Mouse (Mus musculus): Measurements from ENCODE around the gene Herc4. TPM values are rescaled to one million over a fixed set of nuclear protein-coding genes. Genes with fewer than 3 reads are reported as not detected.

The Herc4 gene
- polyA plus RNA-seq, 2 experiments = 33.3 to 37.2 TPM

DNA sequence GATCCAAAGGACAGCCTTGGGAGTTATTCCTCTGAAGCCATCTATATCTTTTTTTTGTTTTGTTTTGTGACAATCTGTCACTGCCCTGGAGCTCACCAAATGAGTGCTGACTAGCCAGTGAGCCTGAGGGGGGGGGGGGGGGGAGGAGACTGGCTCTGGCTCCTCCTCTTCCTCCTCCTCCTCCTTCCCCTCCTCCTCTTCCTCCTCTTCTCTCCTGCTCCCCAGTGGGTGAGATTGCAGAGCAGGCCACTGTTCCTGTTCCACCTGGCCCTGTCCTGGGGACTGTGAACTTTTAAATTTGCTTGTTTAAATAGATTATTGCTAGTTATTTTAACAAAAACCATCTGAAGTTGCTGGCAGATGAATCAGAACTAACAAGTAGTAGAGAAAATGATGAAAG is 28.8 kb downstream of the Herc4 start:
- peaks cover 48% of the 10 kb centered on the region for H3K36me3 ChIP-seq (ENCODE audit: control insufficient read depth, insufficient read depth, low read length)
- ATAC-seq (ENCODE audit: low FRiP score, low read depth) = no peak
- TF ChIP-seq POLR2A (IDR thresholded peaks at IDR 0.05; ENCODE audit: borderline replicate concordance, extremely low read depth, insufficient read depth, insufficient read length) = no peak

DNA sequence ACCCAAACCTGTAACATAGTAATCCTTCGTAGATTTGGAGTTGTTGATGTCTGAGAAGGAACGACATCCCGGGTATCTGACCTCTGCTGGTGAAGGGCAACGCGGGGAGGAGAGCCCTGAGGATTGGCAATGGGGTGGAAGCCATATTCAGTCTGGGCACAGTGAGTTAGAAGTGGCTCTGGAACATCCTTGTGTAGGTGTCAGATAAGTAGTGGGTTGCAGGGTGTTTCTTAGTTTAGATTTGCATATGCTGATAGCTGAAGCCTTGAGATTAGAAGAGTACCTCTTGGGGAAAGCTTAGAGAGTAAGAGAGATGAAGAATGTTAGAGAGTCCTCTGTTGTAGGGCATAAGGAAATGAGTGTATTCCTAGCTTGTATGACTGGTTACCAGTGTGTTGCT is 29.3 kb downstream of the Herc4 start:
- DNase-seq (ENCODE audit: low spot score) (no peak), ATAC-seq (ENCODE audit: low FRiP score, low read depth) (no peak)
- Histone ChIP-seq H3K4me2 (replicated peaks; ENCODE audit: low read depth, low read length, severe bottlenecking) (no peak overlapping the region), H3K36me3 (ENCODE audit: control insufficient read depth, insufficient read depth, low read length) (peaks cover 49% of the 10 kb centered on the region), H3K4me1 (ENCODE audit: control insufficient read depth, insufficient read depth, low read length) (no peaks in the 10 kb centered on the region), H3K9ac (ENCODE audit: low read depth, low read length, severe bottlenecking) (no peak overlapping the region), H3K9me3 (ENCODE audit: control insufficient read depth, low read length) (no peaks in the 10 kb centered on the region), H3K27ac (replicated peaks; ENCODE audit: low read depth, low read length) (no peak overlapping the region), H3K4me3 (replicated peaks; ENCODE audit: low read length) (no peak overlapping the region), H3K27me3 (ENCODE audit: control insufficient read depth, insufficient read depth, low read length) (no peaks in the 10 kb centered on the region)
- TF ChIP-seq POLR2A (IDR thresholded peaks at IDR 0.05; ENCODE audit: borderline replicate concordance, extremely low read depth, insufficient read depth, insufficient read length) = no peak
- WGBS = 94% methylated on average over 5 of the region's 5 CpGs

More for the DNA sequence above, 28.8 kb downstream of the Herc4 start:
- no peaks in the 10 kb centered on the region for H3K9me3 ChIP-seq (ENCODE audit: control insufficient read depth, low read length)
- H3K9ac ChIP-seq (ENCODE audit: low read depth, low read length, severe bottlenecking) = no peak overlapping the region
- no peak for DNase-seq (ENCODE audit: low spot score)
- H3K27ac ChIP-seq (replicated peaks; ENCODE audit: low read depth, low read length) = no peak overlapping the region
- H3K27me3 ChIP-seq (ENCODE audit: control insufficient read depth, insufficient read depth, low read length) = no peaks in the 10 kb centered on the region
- H3K4me3 ChIP-seq (replicated peaks; ENCODE audit: low read length) = no peak overlapping the region
- H3K4me2 ChIP-seq (replicated peaks; ENCODE audit: low read depth, low read length, severe bottlenecking) = no peak overlapping the region
- H3K4me1 ChIP-seq (ENCODE audit: control insufficient read depth, insufficient read depth, low read length) = no peaks in the 10 kb centered on the region

DNA sequence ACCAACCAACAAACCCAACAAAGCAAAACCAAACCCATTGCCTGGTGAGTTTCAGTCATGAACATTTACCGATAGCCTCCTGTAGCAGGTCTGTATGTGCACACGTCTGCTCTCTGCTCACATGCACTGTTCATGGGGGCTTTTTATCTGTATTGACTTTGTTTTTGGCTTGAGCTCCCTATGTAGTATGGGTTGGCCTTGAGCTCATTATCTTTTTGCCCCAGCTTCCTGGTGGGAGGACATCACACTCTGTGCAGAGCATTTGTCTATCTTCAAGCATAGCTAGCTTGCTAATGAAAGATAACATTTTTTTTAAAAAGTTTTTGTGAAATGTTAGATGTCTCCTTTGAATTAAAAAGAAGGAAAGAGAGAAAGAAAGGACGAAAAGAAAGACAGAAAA is 33.4 kb downstream of the Herc4 start:
- H3K27me3 ChIP-seq (ENCODE audit: control insufficient read depth, insufficient read depth, low read length) = no peaks in the 10 kb centered on the region
- H3K9me3 ChIP-seq (ENCODE audit: control insufficient read depth, low read length) = no peaks in the 10 kb centered on the region
- H3K4me3 ChIP-seq (replicated peaks; ENCODE audit: low read length) = no peak overlapping the region
- no peak for TF ChIP-seq POLR2A (IDR thresholded peaks at IDR 0.05; ENCODE audit: borderline replicate concordance, extremely low read depth, insufficient read depth, insufficient read length)
- WGBS = 94% methylated on average over 3 of the region's 3 CpGs
- no peaks in the 10 kb centered on the region for H3K4me1 ChIP-seq (ENCODE audit: control insufficient read depth, insufficient read depth, low read length)
- no peak overlapping the region for H3K9ac ChIP-seq (ENCODE audit: low read depth, low read length, severe bottlenecking)
- DNase-seq (ENCODE audit: low spot score) (no peak), ATAC-seq (ENCODE audit: low FRiP score, low read depth) (no peak)
- H3K4me2 ChIP-seq (replicated peaks; ENCODE audit: low read depth, low read length, severe bottlenecking) = no peak overlapping the region
- H3K27ac ChIP-seq (replicated peaks; ENCODE audit: low read depth, low read length) = no peak overlapping the region
- H3K36me3 ChIP-seq (ENCODE audit: control insufficient read depth, insufficient read depth, low read length) = peaks cover 55% of the 10 kb centered on the region

DNA sequence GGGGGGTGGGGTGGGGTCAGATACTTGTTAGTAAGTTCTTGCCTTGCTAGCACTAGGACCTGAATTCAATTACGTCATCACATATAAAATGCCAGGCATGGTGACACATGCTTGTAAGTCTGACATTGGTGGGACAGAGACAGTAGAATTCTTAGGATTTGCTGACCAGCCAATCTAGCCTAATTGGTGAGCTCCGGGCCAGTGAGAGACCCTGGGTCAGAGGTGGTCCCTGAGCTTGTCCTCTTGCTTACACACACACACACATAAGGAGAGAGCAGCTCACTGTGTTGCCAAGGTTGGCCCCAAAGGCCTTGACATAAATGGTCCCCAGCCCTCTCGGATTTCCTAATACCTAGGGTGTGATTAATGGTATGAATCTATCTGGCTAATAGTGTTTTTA is 36.2 kb downstream of the Herc4 start:
- Histone ChIP-seq H3K9me3 (ENCODE audit: control insufficient read depth, low read length) (no peaks in the 10 kb centered on the region), H3K4me3 (replicated peaks; ENCODE audit: low read length) (no peak overlapping the region), H3K9ac (ENCODE audit: low read depth, low read length, severe bottlenecking) (no peak overlapping the region), H3K36me3 (ENCODE audit: control insufficient read depth, insufficient read depth, low read length) (peaks cover 59% of the 10 kb centered on the region), H3K27ac (replicated peaks; ENCODE audit: low read depth, low read length) (no peak overlapping the region), H3K4me2 (replicated peaks; ENCODE audit: low read depth, low read length, severe bottlenecking) (no peak overlapping the region), H3K27me3 (ENCODE audit: control insufficient read depth, insufficient read depth, low read length) (no peaks in the 10 kb centered on the region), H3K4me1 (ENCODE audit: control insufficient read depth, insufficient read depth, low read length) (no peaks in the 10 kb centered on the region)
- TF ChIP-seq POLR2A (IDR thresholded peaks at IDR 0.05; ENCODE audit: borderline replicate concordance, extremely low read depth, insufficient read depth, insufficient read length) = no peak
- DNase-seq (ENCODE audit: low spot score) = no peak
- WGBS = 89% methylated on average over 3 of the region's 3 CpGs
- no peak for ATAC-seq (ENCODE audit: low FRiP score, low read depth)

DNA sequence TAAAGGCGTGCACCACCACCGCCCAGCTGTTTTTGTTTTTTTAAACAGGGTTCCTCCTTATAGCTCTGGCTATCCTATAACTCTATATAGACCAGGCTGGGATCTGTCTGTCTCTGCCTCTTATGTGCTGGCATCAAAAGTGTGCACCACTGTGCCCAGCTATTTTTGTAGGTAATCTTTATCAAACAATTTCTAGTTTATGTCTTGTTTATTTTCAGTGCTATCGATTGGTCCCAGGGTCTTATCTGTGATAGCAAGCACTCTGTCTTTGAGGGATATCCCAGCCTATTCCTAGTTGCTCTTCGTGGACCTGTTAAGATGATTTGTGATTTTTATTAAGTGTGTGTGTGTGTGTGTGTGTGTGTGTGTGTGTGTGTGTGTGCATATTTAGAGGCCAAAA is 38.8 kb downstream of the Herc4 start:
- Histone ChIP-seq H3K4me2 (replicated peaks; ENCODE audit: low read depth, low read length, severe bottlenecking) (no peak overlapping the region), H3K4me1 (ENCODE audit: control insufficient read depth, insufficient read depth, low read length) (no peaks in the 10 kb centered on the region), H3K4me3 (replicated peaks; ENCODE audit: low read length) (no peak overlapping the region), H3K9me3 (ENCODE audit: control insufficient read depth, low read length) (no peaks in the 10 kb centered on the region), H3K27ac (replicated peaks; ENCODE audit: low read depth, low read length) (no peak overlapping the region), H3K9ac (ENCODE audit: low read depth, low read length, severe bottlenecking) (no peak overlapping the region), H3K36me3 (ENCODE audit: control insufficient read depth, insufficient read depth, low read length) (peaks cover 61% of the 10 kb centered on the region), H3K27me3 (ENCODE audit: control insufficient read depth, insufficient read depth, low read length) (no peaks in the 10 kb centered on the region)
- no peak for ATAC-seq (ENCODE audit: low FRiP score, low read depth)
- no peak for TF ChIP-seq POLR2A (IDR thresholded peaks at IDR 0.05; ENCODE audit: borderline replicate concordance, extremely low read depth, insufficient read depth, insufficient read length)
- no peak for DNase-seq (ENCODE audit: low spot score)
- WGBS = 92% methylated on average over 4 of the region's 4 CpGs

DNA sequence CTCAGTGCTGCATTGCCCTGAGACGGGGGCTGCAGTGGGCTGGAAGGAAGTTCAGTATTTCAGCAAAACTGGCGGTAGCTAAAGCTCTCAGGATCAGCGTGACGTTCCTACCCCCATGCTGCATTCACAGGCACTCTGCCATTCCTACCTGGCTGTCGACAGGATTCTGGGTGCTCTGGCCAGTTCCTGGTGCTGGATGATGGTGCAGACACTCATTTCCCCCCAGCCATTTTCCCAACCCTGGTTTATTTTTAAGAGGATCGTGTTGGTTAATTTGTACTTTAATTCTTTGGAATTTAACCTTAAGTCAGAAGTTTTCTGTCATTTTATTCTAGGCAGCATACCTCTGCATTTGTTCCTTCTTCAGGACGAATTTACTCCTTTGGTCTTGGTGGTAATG is 39.2 kb downstream of the Herc4 start:
- H3K9ac ChIP-seq (ENCODE audit: low read depth, low read length, severe bottlenecking) = no peak overlapping the region
- H3K4me3 ChIP-seq (replicated peaks; ENCODE audit: low read length) = no peak overlapping the region
- WGBS = 94% methylated on average over 7 of the region's 7 CpGs
- H3K27ac ChIP-seq (replicated peaks; ENCODE audit: low read depth, low read length) = no peak overlapping the region
- DNase-seq (ENCODE audit: low spot score) (no peak), ATAC-seq (ENCODE audit: low FRiP score, low read depth) (no peak)
- H3K4me2 ChIP-seq (replicated peaks; ENCODE audit: low read depth, low read length, severe bottlenecking) = no peak overlapping the region
- H3K36me3 ChIP-seq (ENCODE audit: control insufficient read depth, insufficient read depth, low read length) = peaks cover 64% of the 10 kb centered on the region
- TF ChIP-seq POLR2A (IDR thresholded peaks at IDR 0.05; ENCODE audit: borderline replicate concordance, extremely low read depth, insufficient read depth, insufficient read length) = no peak
- no peaks in the 10 kb centered on the region for H3K27me3 ChIP-seq (ENCODE audit: control insufficient read depth, insufficient read depth, low read length)
- H3K9me3 ChIP-seq (ENCODE audit: control insufficient read depth, low read length) = no peaks in the 10 kb centered on the region
- H3K4me1 ChIP-seq (ENCODE audit: control insufficient read depth, insufficient read depth, low read length) = no peaks in the 10 kb centered on the region

Measured in limb, embryonic 14.5 days (tissue).